Mouse (Mus musculus) embryonic facial prominence, embryonic 15.5 days (tissue): ENCODE results near the gene Sds. TPM values are rescaled to one million over a fixed set of nuclear protein-coding genes. Genes with fewer than 3 reads are reported as not detected.

ENCODE experiments used
- ATAC-seq: fragments of 200-750 bp; cut with Nextera tagmentation; 2 replicates; pipeline ENCODE4 v1.8.0; 2017; ENCODE audit warnings: low read depth, moderate TSS enrichment; ENCODE audit not compliant: insufficient number of reproducible peaks, low FRiP score, low TSS enrichment
- H3K27ac ChIP-seq: fragments of 300-500 bp; sonication (generic); replicated peaks from 2 replicates; pipeline ENCODE4 v1.5.1; 2015; ENCODE audit warnings: mild to moderate bottlenecking, inconsistent platforms
- H3K27me3 ChIP-seq: fragments of 300-500 bp; sonication (generic); 2 replicates; pipeline ENCODE4 v1.6.1; 2015; ENCODE audit warnings: inconsistent platforms
- H3K36me3 ChIP-seq: fragments of 300-500 bp; sonication (generic); 2 replicates; pipeline ENCODE4 v1.6.1; 2015; ENCODE audit warnings: mild to moderate bottlenecking, inconsistent platforms
- H3K4me1 ChIP-seq: fragments of 300-500 bp; sonication (generic); 2 replicates; pipeline ENCODE4 v1.6.1; 2015; ENCODE audit warnings: inconsistent platforms
- H3K4me2 ChIP-seq: fragments of 300-500 bp; sonication (generic); replicated peaks from 2 replicates; pipeline ENCODE4 v1.6.1; 2015; ENCODE audit warnings: mild to moderate bottlenecking, inconsistent platforms
- H3K4me3 ChIP-seq: fragments of 300-500 bp; sonication (generic); replicated peaks from 2 replicates; pipeline ENCODE4 v1.5.1; 2015; ENCODE audit warnings: mild to moderate bottlenecking, inconsistent platforms
- H3K9ac ChIP-seq: fragments of 300-500 bp; sonication (generic); 2 replicates; pipeline ENCODE4 v1.6.1; 2015; ENCODE audit warnings: inconsistent platforms
- H3K9me3 ChIP-seq: fragments of 300-500 bp; sonication (generic); replicated peaks from 2 replicates; pipeline ENCODE4 v1.6.1; 2016; ENCODE audit warnings: inconsistent platforms
- WGBS: fragments of 180-500 bp; shearing (Covaris S2); methylation state at CpG from one replicate; pipeline ENCODE4 v1.1.7; 2015; 5-methylcytosine and 5-hydroxymethylcytosine counted together
- polyA plus RNA-seq: library from polyadenylated mRNA; unstranded; fragments of >200 nt; fragmentation: Nextera tagmentation; extraction: Ambion mirVana; gene quantifications from 2 replicates; pipeline ENCODE4 v1.2.1, GENCODE M21; 2015

The Sds gene
- polyA plus RNA-seq, 1 experiment from 2014 or later, result not detected

GRCm38 (mm10) chr5:120517552-120517951 is 41.2 kb downstream of the Sds start:
- peak overlapping the region; percentile 55 for H3K27ac ChIP-seq

GRCm38 (mm10) chr5:120522649-120523048 is 46.3 kb downstream of the Sds start:
- Histone ChIP-seq H3K4me3 (no peak overlapping the region), H3K9me3 (no peaks in the 10 kb centered on the region), H3K36me3 (peaks cover 11% of the 10 kb centered on the region; the same call in 1 of the 2 replicates), H3K4me2 (no peak overlapping the region), H3K4me1 (no peaks in the 10 kb centered on the region), H3K9ac (no peak overlapping the region), H3K27ac (no peak overlapping the region), H3K27me3 (no peaks in the 10 kb centered on the region)
- WGBS, result 77% methylated on average over 3 of the region's 3 CpGs
- ATAC-seq, result no peak

More at GRCm38 (mm10) chr5:120517552-120517951, 41.2 kb downstream of the Sds start:
- WGBS, result 46% methylated on average over 9 of the region's 9 CpGs
- Histone ChIP-seq H3K4me3 (no peak overlapping the region), H3K9ac (no peak overlapping the region), H3K27me3 (no peaks in the 10 kb centered on the region), H3K36me3 (0 out of 2 replicates have a peak, but pooled peaks cover 7% of the 10 kb centered on the region), H3K4me1 (peaks cover 43% of the 10 kb centered on the region), H3K4me2 (no peak overlapping the region), H3K9me3 (no peaks in the 10 kb centered on the region)
- no peak for ATAC-seq

- H3K9ac ChIP-seq, result no peak overlapping the region
- ATAC-seq, result no peak
- H3K4me2 ChIP-seq, result no peak overlapping the region
- 95% methylated on average over 2 of the region's 2 CpGs for WGBS
- H3K4me3 ChIP-seq, result no peak overlapping the region
- no peaks in the 10 kb centered on the region for H3K9me3 ChIP-seq
- peaks cover 11% of the 10 kb centered on the region; the same call in 1 of the 2 replicates for H3K36me3 ChIP-seq
- no peak overlapping the region for H3K27ac ChIP-seq
- H3K4me1 ChIP-seq, result no peaks in the 10 kb centered on the region
- no peaks in the 10 kb centered on the region for H3K27me3 ChIP-seq
These were observed 48.4 kb downstream of the Sds start for GRCm38 (mm10) chr5:120524736-120525135.

- Histone ChIP-seq H3K36me3 (peaks cover 11% of the 10 kb centered on the region; the same call in 1 of the 2 replicates), H3K9ac (no peak overlapping the region), H3K27me3 (no peaks in the 10 kb centered on the region), H3K4me3 (no peak overlapping the region), H3K9me3 (no peaks in the 10 kb centered on the region), H3K4me1 (no peaks in the 10 kb centered on the region), H3K4me2 (no peak overlapping the region), H3K27ac (no peak overlapping the region)
- no peak for ATAC-seq
- WGBS, result 38% methylated on average over 5 of the region's 5 CpGs
These were observed 49.4 kb downstream of the Sds start for GRCm38 (mm10) chr5:120525737-120526136.

- ATAC-seq, result no peak
- WGBS, result 64% methylated on average over 11 of the region's 11 CpGs
- no peaks in the 10 kb centered on the region for H3K27me3 ChIP-seq
- no peaks in the 10 kb centered on the region for H3K9me3 ChIP-seq
- H3K9ac ChIP-seq, result no peak overlapping the region
- peaks cover 11% of the 10 kb centered on the region; the same call in 1 of the 2 replicates for H3K36me3 ChIP-seq
- H3K4me1 ChIP-seq, result no peaks in the 10 kb centered on the region
- no peak overlapping the region for H3K4me3 ChIP-seq
- H3K4me2 ChIP-seq, result no peak overlapping the region
- H3K27ac ChIP-seq, result no peak overlapping the region
These were observed 50.0 kb downstream of the Sds start for GRCm38 (mm10) chr5:120526311-120526710.

- Histone ChIP-seq H3K27me3 (no peaks in the 10 kb centered on the region), H3K27ac (no peak overlapping the region), H3K9ac (no peak overlapping the region), H3K9me3 (no peaks in the 10 kb centered on the region), H3K4me1 (no peaks in the 10 kb centered on the region), H3K36me3 (peaks cover 10% of the 10 kb centered on the region; the same call in 1 of the 2 replicates), H3K4me3 (no peak overlapping the region), H3K4me2 (no peak overlapping the region)
- 85% methylated on average over 16 of the region's 20 CpGs for WGBS
- no peak for ATAC-seq
These were observed 51.1 kb downstream of the Sds start for GRCm38 (mm10) chr5:120527296-120527964.

GRCm38 (mm10) chr5:120531631-120532030 is 55.3 kb downstream of the Sds start:
- H3K36me3 ChIP-seq, result peaks cover 9% of the 10 kb centered on the region; the same call in 1 of the 2 replicates
- H3K9me3 ChIP-seq, result no peaks in the 10 kb centered on the region
- no peak overlapping the region for H3K27ac ChIP-seq
- WGBS, result 85% methylated on average over 8 of the region's 8 CpGs
- H3K9ac ChIP-seq, result no peak overlapping the region
- ATAC-seq, result no peak
- no peak overlapping the region for H3K4me3 ChIP-seq
- no peaks in the 10 kb centered on the region for H3K27me3 ChIP-seq
- no peak overlapping the region for H3K4me2 ChIP-seq
- H3K4me1 ChIP-seq, result peaks cover 26% of the 10 kb centered on the region

Other genes starting within 250 kb of the Sds start
- gene Lhx5, start 44.8 kb upstream of the Sds start, polyA plus RNA-seq, result 0.05 TPM in 2 replicates
- 0.95 and 1.7 TPM in 2 replicates for gene Sdsl, start 3.7 kb upstream of the Sds start, polyA plus RNA-seq
- gene Plbd2, start 27.1 kb downstream of the Sds start, polyA plus RNA-seq, result 58.6 and 67.9 TPM in 2 replicates
- gene Slc8b1, start 34.6 kb downstream of the Sds start, polyA plus RNA-seq, result 9.0 and 9.3 TPM in 2 replicates
- gene Tpcn1, start 112.1 kb downstream of the Sds start, polyA plus RNA-seq, result 28.4 and 28.6 TPM in 2 replicates
- 1.9 and 3.2 TPM in 2 replicates for gene Iqcd, start 112.5 kb downstream of the Sds start, polyA plus RNA-seq
- 15.5 and 15.8 TPM in 2 replicates for gene Rita1, start 136.1 kb downstream of the Sds start, polyA plus RNA-seq
- gene Ddx54, start 136.2 kb downstream of the Sds start, polyA plus RNA-seq, result 43.4 and 44.5 TPM in 2 replicates
- gene Cfap73, start 157.7 kb downstream of the Sds start, polyA plus RNA-seq, result 0.92 and 2.5 TPM in 2 replicates
- 1.2 and 1.3 TPM in 2 replicates for gene Rasal1, start 172.3 kb downstream of the Sds start, polyA plus RNA-seq
- 6.2 and 7.7 TPM in 2 replicates for gene Dtx1, start 235.4 kb downstream of the Sds start, polyA plus RNA-seq